ENCODE assay signal across 12 mouse cellular contexts in genomic region chr12:50932496-50932895, GRCm38 (mm10).
"Had no signal": no experiment of that assay in that cellular context is flagged by ENCODE, and none has a peak within 500 bp of the region (broad histone marks: within the 10 kb centered on the region; RNA-seq: fewer than 3 reads in every experiment).

No protein-coding gene starts in this region.

- DNase-seq: retina, postnatal 1 day; right cerebral cortex, adult 18-20 months; right cerebral cortex, postnatal 14 days; right cerebral cortex, postnatal 25 days; right cerebral cortex, postnatal 4 days; spleen, adult 18-20 months; thymus, adult 18-20 months; thymus, adult 2 months; thymus, postnatal 14 days; thymus, postnatal 25 days; thymus, postnatal 36 days; thymus, postnatal 4 days had no signal
